In genomic region chr4:137728399-137729154, GRCm38 (mm10) we compare ENCODE assay signal across 8 mouse cellular contexts.
DNase-seq lines count a peak whose midpoint lies in the region; ATAC-seq lines count a peak whose summit lies in the region.

No protein-coding gene starts in this region.

- no peaks in the 10 kb centered on the region for H3K9me3 ChIP-seq in hindbrain, embryonic 16.5 days (ENCODE audit: control insufficient read depth, low read length)
- H3K9me3 ChIP-seq in midbrain, embryonic 15.5 days, result no peaks in the 10 kb centered on the region

- peak overlapping the region; percentile 51 for H3K4me2 ChIP-seq in hindbrain, embryonic 16.5 days (ENCODE audit: low read length)
- peak overlapping the region; percentile 66 for H3K4me2 ChIP-seq in midbrain, embryonic 15.5 days

- H3K36me3 ChIP-seq in hindbrain, embryonic 16.5 days (ENCODE audit: control insufficient read depth, insufficient read depth, low read length), result no peaks in the 10 kb centered on the region
- no peaks in the 10 kb centered on the region for H3K36me3 ChIP-seq in midbrain, embryonic 15.5 days (replicated peaks)

- no peak overlapping the region for H3K27ac ChIP-seq in hindbrain, embryonic 16.5 days (ENCODE audit: low read depth, low read length)
- H3K27ac ChIP-seq in midbrain, embryonic 15.5 days, result 0 out of 2 replicates have a peak overlapping the region, but pooled peaks have one; percentile 15

- peak overlapping the region; percentile 45 for H3K9ac ChIP-seq in hindbrain, embryonic 16.5 days (ENCODE audit: low read depth, low read length)
- peak overlapping the region; percentile 43 for H3K9ac ChIP-seq in midbrain, embryonic 15.5 days

- peak; percentile 22 for ATAC-seq in hindbrain, embryonic 16.5 days
- peak; percentile 25 for ATAC-seq in midbrain, embryonic 15.5 days (replicated peaks)

- peak; percentile 52 to 62 for DNase-seq in cerebellum, postnatal 14 days
- no peak for DNase-seq in cerebellum, postnatal 36 days
- DNase-seq in lung, postnatal 10 days, result peak; percentile 59
- no peak for DNase-seq in lung, adult 18-20 months
- DNase-seq in adrenal gland, adult (ENCODE audit: inconsistent age in 2 of 2, low spot score in 1 of 2), result no peak
- DNase-seq in adrenal gland, postnatal 25 days, result no peak

- WGBS in hindbrain, embryonic 16.5 days, result 6% methylated on average over 17 of the region's 17 CpGs
- 7% methylated on average over 17 of the region's 17 CpGs for WGBS in midbrain, embryonic 15.5 days

- H3K27me3 ChIP-seq in hindbrain, embryonic 16.5 days (replicated peaks; ENCODE audit: control insufficient read depth, insufficient read depth, low read length), result no peaks in the 10 kb centered on the region
- H3K27me3 ChIP-seq in midbrain, embryonic 15.5 days (replicated peaks), result peaks cover 9% of the 10 kb centered on the region; the same call in 1 of the 2 replicates

- peak overlapping the region; percentile 25 for H3K4me3 ChIP-seq in hindbrain, embryonic 16.5 days (ENCODE audit: low read length)
- peak overlapping the region; percentile 33 for H3K4me3 ChIP-seq in midbrain, embryonic 15.5 days

- peaks cover 18% of the 10 kb centered on the region for H3K4me1 ChIP-seq in hindbrain, embryonic 16.5 days (ENCODE audit: control insufficient read depth, insufficient read depth, low read depth, low read length)
- peaks cover 42% of the 10 kb centered on the region for H3K4me1 ChIP-seq in midbrain, embryonic 15.5 days

Comparison
In these comparisons a context has a peak if more than half of its experiments do, and no peak if none do; other contexts are left out.
1. DNase-seq: peak in cerebellum, postnatal 14 days (2 of 2) and lung, postnatal 10 days (single experiment); none in cerebellum, postnatal 36 days (0 of 2), lung, adult 18-20 months (0 of 2), adrenal gland, adult (0 of 2) and adrenal gland, postnatal 25 days (single experiment).